ENCODE assay signal across 33 mouse cellular contexts in the genomic region with DNA sequence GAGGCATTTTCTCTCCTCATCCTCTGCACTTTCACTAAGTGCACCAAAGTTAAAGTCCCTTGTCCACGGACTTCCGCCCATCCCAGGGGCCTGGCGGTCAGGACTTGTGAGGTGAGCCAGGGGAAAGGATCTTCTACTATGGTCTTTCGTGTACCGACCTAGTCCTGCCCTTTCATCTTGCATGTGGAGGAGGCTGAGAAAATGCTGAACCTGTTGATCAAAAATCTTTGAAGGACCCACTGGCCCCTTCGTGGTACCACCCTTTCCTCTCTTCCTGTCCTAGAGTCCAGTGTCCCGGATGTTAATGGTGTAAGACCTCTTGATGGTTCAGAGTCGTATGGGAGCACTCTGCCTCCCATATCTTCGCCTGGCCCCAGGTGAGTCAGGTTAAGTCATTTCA. TPM values are rescaled to one million over a fixed set of nuclear protein-coding genes. Genes with fewer than 3 reads are reported as not detected.
"Had no signal": no experiment of that assay in that cellular context is flagged by ENCODE, and none has a peak within 500 bp of the region (broad histone marks: within the 10 kb centered on the region; RNA-seq: fewer than 3 reads in every experiment).

A gene (plus strand): TSS at position 301 of the 400 bp plus-strand sequence.

- H3K9ac ChIP-seq: embryonic facial prominence, embryonic 12.5 days; embryonic facial prominence, embryonic 13.5 days; embryonic facial prominence, embryonic 15.5 days; forebrain, embryonic 12.5 days; forebrain, embryonic 13.5 days; forebrain, embryonic 15.5 days; forebrain, postnatal 0 days had no signal

- ATAC-seq: forebrain, embryonic 13.5 days; forebrain, embryonic 14.5 days; forebrain, embryonic 15.5 days; forebrain, embryonic 16.5 days; forebrain, postnatal 0 days had no signal

- H3K36me3 ChIP-seq: embryonic facial prominence, embryonic 10.5 days; embryonic facial prominence, embryonic 12.5 days; embryonic facial prominence, embryonic 13.5 days; embryonic facial prominence, embryonic 15.5 days; forebrain, embryonic 12.5 days; forebrain, embryonic 15.5 days had no signal

- H3K27ac ChIP-seq: embryonic facial prominence, embryonic 10.5 days; embryonic facial prominence, embryonic 12.5 days; embryonic facial prominence, embryonic 13.5 days; embryonic facial prominence, embryonic 15.5 days; forebrain, embryonic 12.5 days; forebrain, embryonic 13.5 days; forebrain, embryonic 15.5 days; gastrocnemius, adult 2 months; heart, adult 2 months had no signal

- H3K4me1 ChIP-seq: embryonic facial prominence, embryonic 10.5 days; embryonic facial prominence, embryonic 12.5 days; embryonic facial prominence, embryonic 15.5 days; forebrain, embryonic 12.5 days; forebrain, embryonic 13.5 days; forebrain, embryonic 15.5 days had no signal

- H3K4me3 ChIP-seq: embryonic facial prominence, embryonic 10.5 days; embryonic facial prominence, embryonic 12.5 days; embryonic facial prominence, embryonic 13.5 days; embryonic facial prominence, embryonic 15.5 days; erythroblast, embryonic 14.5 days; forebrain, embryonic 12.5 days; forebrain, embryonic 13.5 days; forebrain, embryonic 15.5 days; gastrocnemius, adult 2 months; heart, adult 2 months had no signal

- H3K9me3 ChIP-seq: embryonic facial prominence, embryonic 10.5 days; embryonic facial prominence, embryonic 12.5 days; embryonic facial prominence, embryonic 13.5 days; embryonic facial prominence, embryonic 15.5 days; forebrain, embryonic 12.5 days; forebrain, embryonic 13.5 days; forebrain, embryonic 15.5 days had no signal

- DNase-seq: cerebellum, adult 18-20 months; cerebellum, adult 2 months; cerebellum, adult 8-10 months; cerebellum, adult 9-10 months; cerebellum, adult 9-11 months; cerebellum, postnatal 10 days; cerebellum, postnatal 14 days; cerebellum, postnatal 25 days; cerebellum, postnatal 36 days; embryo, embryonic 11 days; forebrain, postnatal 0 days; gastrocnemius, adult 2 months; gastrocnemius, postnatal 10 days; gastrocnemius, postnatal 14 days; gastrocnemius, postnatal 25 days; gastrocnemius, postnatal 36 days; heart, adult 11 months; heart, adult 18-20 months; heart, adult 2 months had no signal

- H3K27me3 ChIP-seq: embryonic facial prominence, embryonic 12.5 days; embryonic facial prominence, embryonic 13.5 days; embryonic facial prominence, embryonic 15.5 days; forebrain, embryonic 12.5 days; forebrain, embryonic 13.5 days; forebrain, embryonic 15.5 days had no signal

- H3K4me2 ChIP-seq: embryonic facial prominence, embryonic 12.5 days; embryonic facial prominence, embryonic 13.5 days; embryonic facial prominence, embryonic 15.5 days; forebrain, embryonic 12.5 days; forebrain, embryonic 13.5 days; forebrain, embryonic 15.5 days had no signal

RNA-seq across cellular contexts. Expression of the gene that starts here (rescaled TPM):
- polyA plus RNA-seq: cerebellum, adult 2 months; embryonic facial prominence, embryonic 10.5 days; embryonic facial prominence, embryonic 11.5 days; embryonic facial prominence, embryonic 12.5 days; embryonic facial prominence, embryonic 13.5 days; embryonic facial prominence, embryonic 14.5 days; embryonic facial prominence, embryonic 15.5 days; erythroblast, embryonic 14.5 days; forebrain, embryonic 12.5 days; forebrain, embryonic 13.5 days; forebrain, embryonic 14.5 days; forebrain, embryonic 15.5 days; forebrain, embryonic 16.5 days; forebrain, postnatal 0 days; frontal cortex, adult 2 months; gonadal fat pad, adult 2 months; heart, adult 2 months had no signal
